Mouse (Mus musculus): ENCODE results near the gene Glis3. TPM values are rescaled to one million over a fixed set of nuclear protein-coding genes. Genes with fewer than 3 reads are reported as not detected.

The Glis3 gene
- total and polyA plus RNA-seq, 3 experiments = not detected

GRCm38 (mm10) chr19:28505376-28505775, 174.5 kb downstream of the Glis3 start:
- no peak for TF ChIP-seq E2F4 (IDR thresholded peaks at IDR 0.05; ENCODE audit: borderline replicate concordance, low read depth, low read length)
- no peak for TF ChIP-seq KAT2A (conservative IDR thresholded peaks at IDR 0.05; ENCODE audit: low read depth, low read length)
- TF ChIP-seq MEF2A (IDR thresholded peaks at IDR 0.05; ENCODE audit: extremely low read depth, insufficient replicate concordance, low read depth, low read length, poor library complexity, severe bottlenecking) = no peak
- TF ChIP-seq POLR2AphosphoS5 (IDR thresholded peaks at IDR 0.05; ENCODE audit: borderline replicate concordance, low read depth, low read length) = no peak
- TF ChIP-seq GABPA (IDR thresholded peaks at IDR 0.05; ENCODE audit: low read depth, low read length) = no peak
- TF ChIP-seq SMC3 (IDR thresholded peaks at IDR 0.05; ENCODE audit: low read depth, low read length) = no peak
- TF ChIP-seq CHD1 (IDR thresholded peaks at IDR 0.05; ENCODE audit: low read depth, low read length) = no peak
- TF ChIP-seq MYC (IDR thresholded peaks at IDR 0.05; ENCODE audit: low read depth, low read length) = no peak
- TF ChIP-seq MAZ (IDR thresholded peaks at IDR 0.05; ENCODE audit: low read depth, low read length) = no peak
- no peak for TF ChIP-seq HCFC1 (IDR thresholded peaks at IDR 0.05; ENCODE audit: low read depth, low read length)
- TF ChIP-seq ZMIZ1 (IDR thresholded peaks at IDR 0.05; ENCODE audit: low read depth, low read length) = no peak
- no peak for TF ChIP-seq JUND (IDR thresholded peaks at IDR 0.05; ENCODE audit: low read depth, low read length)
- no peak for TF ChIP-seq CHD2 (IDR thresholded peaks at IDR 0.05; ENCODE audit: low read length)
- TF ChIP-seq USF1 (IDR thresholded peaks at IDR 0.05; ENCODE audit: low read depth, low read length) = no peak
- TF ChIP-seq RCOR1 (IDR thresholded peaks at IDR 0.05; ENCODE audit: low read depth, low read length) = no peak
- no peak for DNase-seq (ENCODE audit: low read depth, low spot score)

GRCm38 (mm10) chr19:28503011-28503410, 176.9 kb downstream of the Glis3 start:
- DNase-seq (ENCODE audit: low read depth, low spot score) = no peak
- Histone ChIP-seq H3K9me3 (replicated peaks; ENCODE audit: insufficient read depth, low read length) (no peaks in the 10 kb centered on the region), H3K36me3 (ENCODE audit: control insufficient read depth in 1 of 2, insufficient read depth in 2 of 2, low read length in 2 of 2) (no peaks in the 10 kb centered on the region), H3K79me2 (ENCODE audit: control insufficient read depth, insufficient read depth, low read length, poor library complexity) (no peaks in the 10 kb centered on the region), H3K4me3 (ENCODE audit: control insufficient read depth in 1 of 2, insufficient read depth in 1 of 2, low read depth in 2 of 2, low read length in 2 of 2) (no peak overlapping the region), H3K27me3 (ENCODE audit: control insufficient read depth in 1 of 2, insufficient read depth in 2 of 2, low read length in 2 of 2) (no peaks in the 10 kb centered on the region), H3K4me1 (ENCODE audit: control insufficient read depth in 1 of 2, insufficient read depth in 2 of 2, low read length in 2 of 2) (no peaks in the 10 kb centered on the region), H3K27ac (ENCODE audit: control insufficient read depth, low read depth, low read length) (no peak overlapping the region), H3K9ac (ENCODE audit: control insufficient read depth, low read depth, low read length, poor library complexity, severe bottlenecking) (no peak overlapping the region)
- TF ChIP-seq POLR2AphosphoS5 (IDR thresholded peaks at IDR 0.05; ENCODE audit: borderline replicate concordance, low read depth, low read length) = no peak
- TF ChIP-seq MAFK (IDR thresholded peaks at IDR 0.05; ENCODE audit: borderline replicate concordance, low read depth, low read length) = no peak
- TF ChIP-seq SMC3 (IDR thresholded peaks at IDR 0.05; ENCODE audit: low read depth, low read length) = no peak

More at GRCm38 (mm10) chr19:28505376-28505775, 174.5 kb downstream of the Glis3 start:
- Histone ChIP-seq H3K4me3 (ENCODE audit: control insufficient read depth in 1 of 2, insufficient read depth in 1 of 2, low read depth in 2 of 2, low read length in 2 of 2) (no peak overlapping the region), H3K4me1 (ENCODE audit: control insufficient read depth in 1 of 2, insufficient read depth in 2 of 2, low read length in 2 of 2) (no peaks in the 10 kb centered on the region), H3K27ac (ENCODE audit: control insufficient read depth, low read depth, low read length) (no peak overlapping the region), H3K9me3 (replicated peaks; ENCODE audit: insufficient read depth, low read length) (no peaks in the 10 kb centered on the region), H3K79me2 (ENCODE audit: control insufficient read depth, insufficient read depth, low read length, poor library complexity) (no peaks in the 10 kb centered on the region), H3K9ac (ENCODE audit: control insufficient read depth, low read depth, low read length, poor library complexity, severe bottlenecking) (no peak overlapping the region), H3K27me3 (ENCODE audit: control insufficient read depth in 1 of 2, insufficient read depth in 2 of 2, low read length in 2 of 2) (no peaks in the 10 kb centered on the region), H3K36me3 (ENCODE audit: control insufficient read depth in 1 of 2, insufficient read depth in 2 of 2, low read length in 2 of 2) (no peaks in the 10 kb centered on the region)

Data from MEL (cell line).